Mouse (Mus musculus) kidney, adult 2 months (tissue): ENCODE results near the gene Xlr3a.
"Not testable (repeated sequence)": the region's sequence is repeated elsewhere in the genome, so short reads cannot be mapped to it uniquely, and the experiment has no call there.

ENCODE experiments used
- CTCF ChIP-seq: fragments of 200-500 bp; conservative IDR thresholded peaks from 2 replicates; pipeline ENCODE4 v1.5.1; 2011; ENCODE audit warnings: low read depth, mild to moderate bottlenecking, control low read depth, low read length, moderate library complexity, mixed read lengths; ENCODE audit not compliant: insufficient read depth, insufficient read length
- POLR2A ChIP-seq: fragments of 200-500 bp; IDR thresholded peaks from one replicate; pipeline ENCODE4 v1.6.1; 2011; ENCODE audit warnings: low read depth, low read length, control low read depth

GRCm38 (mm10) chrX:73116747-73117146 lies 19.9 kb upstream of the Xlr3a start, which contains the start of gene Gm14685:
- TF ChIP-seq CTCF, POLR2A: not testable (repeated sequence)
